Mouse (Mus musculus): Measurements from ENCODE around the gene Tmprss11e.

Gene Tmprss11e

DNA sequence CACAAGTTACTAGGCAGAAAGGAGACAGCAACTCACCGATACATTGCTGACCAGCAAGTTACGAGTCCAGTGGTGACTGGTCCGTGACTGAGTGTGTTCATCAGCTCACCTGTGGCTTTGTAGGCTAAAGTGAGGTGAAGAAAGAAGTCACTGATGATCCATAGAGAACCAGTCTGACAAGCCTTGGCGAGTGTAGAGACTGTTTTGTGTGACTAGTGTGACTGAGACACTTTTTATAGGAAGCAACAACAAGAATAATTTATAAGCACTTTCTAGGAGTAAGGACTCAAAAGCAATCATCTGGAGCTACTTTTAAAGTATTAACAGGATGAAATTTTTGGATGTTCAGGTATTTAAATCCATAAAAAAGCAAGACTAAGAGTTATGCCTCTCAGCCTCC lies at the start of gene Tmprss11e:
Tmprss11e (minus strand) TSS at position 101 of the 400 bp plus-strand sequence.
- DNase-seq (ENCODE audit: low read depth, low spot score): no peak

- no peak for DNase-seq (ENCODE audit: low read depth, low spot score)
Measured at GRCm38 (mm10) chr5:86792807-86793206, 47.2 kb upstream of the Tmprss11e start.

- no peak for DNase-seq (ENCODE audit: low read depth, low spot score)
Measured at GRCm38 (mm10) chr5:86792249-86792648, 46.6 kb upstream of the Tmprss11e start.

DNA sequence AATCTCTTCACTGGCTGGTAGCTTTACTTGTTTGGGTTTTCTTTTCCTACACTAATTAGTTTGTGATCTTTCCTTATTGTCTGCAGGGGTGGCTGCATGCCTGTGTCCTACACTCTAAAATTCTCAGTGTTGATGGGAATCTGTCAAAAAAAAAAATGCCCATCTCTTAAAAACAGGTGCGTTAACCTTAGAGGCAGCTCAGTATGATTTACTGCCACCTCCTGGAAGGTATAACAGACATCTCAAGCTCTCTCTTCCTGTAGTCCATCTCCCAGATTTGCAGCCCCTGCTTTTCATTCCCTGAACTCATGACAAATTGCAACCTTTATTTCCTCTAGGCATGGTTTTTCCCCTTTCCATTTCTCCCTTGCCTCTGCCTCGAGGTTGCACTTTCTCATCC lies 44.3 kb upstream of the Tmprss11e start:
- DNase-seq (ENCODE audit: low read depth, low spot score): no peak

GRCm38 (mm10) chr5:86786798-86787197 lies 41.2 kb upstream of the Tmprss11e start:
- no peak for DNase-seq (ENCODE audit: low read depth, low spot score)

DNA sequence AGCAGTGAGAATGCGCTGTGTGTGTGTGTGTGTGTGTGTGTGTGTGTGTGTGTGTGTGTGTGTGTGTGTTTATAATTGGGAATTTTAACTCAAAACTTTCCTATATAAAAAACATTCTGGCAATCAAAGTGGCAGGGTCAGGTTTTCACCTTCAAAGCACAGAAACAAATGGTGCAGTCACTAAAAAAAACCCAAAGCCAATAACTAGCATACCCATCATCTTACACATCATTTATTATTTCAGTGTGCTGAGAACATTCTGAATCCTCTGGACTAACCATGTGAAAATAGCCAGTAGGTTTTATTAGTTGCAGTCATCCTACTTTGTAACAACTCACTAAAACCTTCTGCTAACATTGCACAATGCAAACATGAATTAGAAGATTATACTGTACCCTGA lies 38.6 kb upstream of the Tmprss11e start:
- DNase-seq (ENCODE audit: low read depth, low spot score): no peak

- DNase-seq (ENCODE audit: low read depth, low spot score): no peak
Measured at GRCm38 (mm10) chr5:86783059-86783458, 37.4 kb upstream of the Tmprss11e start.

DNA sequence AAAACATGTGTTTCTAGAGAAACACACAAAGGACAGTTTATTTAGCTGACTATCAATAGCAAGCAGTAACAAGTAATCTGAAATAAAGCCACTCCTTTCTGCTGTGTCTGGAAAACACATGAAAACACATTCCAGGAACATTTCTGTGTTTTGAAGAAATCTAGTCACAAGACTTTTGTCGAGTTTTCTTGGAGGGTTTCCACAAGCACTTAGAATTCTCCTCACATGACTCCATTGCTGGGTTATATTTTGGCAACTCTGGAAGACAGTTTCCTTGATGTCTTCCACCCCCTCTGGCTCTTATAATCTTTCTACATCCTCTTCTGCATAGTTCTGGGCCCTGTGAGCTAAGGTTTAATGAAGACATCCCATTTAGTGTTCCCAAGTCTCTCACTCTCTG lies 32.9 kb upstream of the Tmprss11e start:
- DNase-seq (ENCODE audit: low read depth, low spot score): no peak

GRCm38 (mm10) chr5:86776941-86777340 lies 31.3 kb upstream of the Tmprss11e start:
- no peak for DNase-seq (ENCODE audit: low read depth, low spot score)

GRCm38 (mm10) chr5:86771010-86771409 lies 25.4 kb upstream of the Tmprss11e start:
- no peak for DNase-seq (ENCODE audit: low read depth, low spot score)

GRCm38 (mm10) chr5:86769015-86769658 lies 23.5 kb upstream of the Tmprss11e start:
- no peak for DNase-seq (ENCODE audit: low read depth, low spot score)

DNA sequence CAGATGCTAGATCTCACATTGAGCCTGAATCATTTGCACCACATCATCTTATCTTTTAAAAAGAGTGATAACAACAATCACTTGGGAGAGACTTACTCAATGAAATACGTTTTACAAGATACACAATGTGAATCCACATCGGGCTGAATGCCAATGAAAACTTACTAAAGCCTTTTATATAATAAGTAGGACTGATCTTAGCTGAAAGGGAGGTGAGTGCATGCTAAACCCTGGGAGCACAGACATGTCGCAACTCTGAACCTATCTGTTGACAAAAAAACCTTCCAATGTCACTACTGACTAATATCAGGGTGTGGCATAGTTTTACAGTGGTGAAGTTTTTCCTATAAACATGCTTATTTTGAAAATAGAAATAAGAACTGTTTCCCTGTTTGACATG lies 2.8 kb downstream of the Tmprss11e start:
- DNase-seq (ENCODE audit: low read depth, low spot score): no peak

DNA sequence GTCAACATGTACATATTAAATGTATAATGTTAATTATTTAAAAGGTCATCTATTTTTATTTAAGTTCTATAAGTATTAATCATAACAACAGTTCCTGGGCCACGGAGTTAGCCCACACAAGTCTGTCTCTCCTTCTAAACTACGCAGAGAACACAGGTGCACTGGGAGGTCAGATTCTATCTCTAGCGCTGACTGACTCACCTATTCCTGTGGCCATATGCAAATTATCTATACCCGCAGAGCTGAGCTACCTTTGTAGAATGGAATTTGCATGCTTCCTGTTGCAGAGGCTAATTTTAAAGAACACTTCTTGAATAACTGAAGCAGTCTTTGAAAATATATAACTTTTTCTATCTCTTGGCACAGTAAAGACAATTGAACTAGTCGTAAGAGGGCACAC lies 4.5 kb downstream of the Tmprss11e start:
- DNase-seq (ENCODE audit: low read depth, low spot score): no peak

- DNase-seq (ENCODE audit: low read depth, low spot score): no peak
Measured at GRCm38 (mm10) chr5:86735808-86736207, 9.8 kb downstream of the Tmprss11e start.

DNA sequence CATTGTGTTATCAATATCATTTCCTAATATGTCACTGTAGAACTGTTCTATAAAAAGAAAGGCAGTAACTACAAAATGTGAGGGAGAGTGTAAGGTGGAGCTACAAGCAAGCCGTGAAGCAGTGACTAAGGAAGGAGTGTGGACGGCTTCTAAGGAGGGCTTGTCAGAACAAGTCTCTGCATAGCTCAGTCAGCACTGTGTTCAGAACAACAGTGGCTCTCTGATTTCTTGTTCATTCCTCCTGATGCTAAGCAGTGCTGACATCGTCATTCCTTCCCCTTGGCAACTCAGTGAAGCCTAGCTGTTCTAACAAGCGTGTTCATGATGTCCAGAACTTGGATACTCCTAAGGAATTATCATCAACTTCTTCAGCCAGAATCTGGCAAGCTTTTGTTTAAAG lies 15.0 kb downstream of the Tmprss11e start:
- DNase-seq (ENCODE audit: low read depth, low spot score): no peak

DNA sequence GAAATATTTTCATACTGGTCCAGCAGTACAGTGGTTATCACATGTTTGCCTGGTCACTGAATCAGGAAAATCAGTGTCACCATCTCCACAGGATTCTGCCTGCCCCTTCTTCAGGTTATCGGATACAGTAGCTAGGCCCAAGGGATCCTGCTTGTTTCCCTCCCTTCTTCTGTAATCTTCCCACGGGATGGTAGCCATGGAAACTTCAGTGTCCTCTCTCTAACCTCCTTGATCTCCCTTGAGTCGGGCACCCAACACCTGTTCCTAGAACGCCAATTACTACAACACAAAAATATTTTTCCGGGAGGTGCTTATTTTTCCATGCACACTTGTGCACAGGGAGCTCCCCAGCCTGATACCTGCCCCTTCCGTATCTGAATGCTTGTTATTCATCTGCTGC lies 17.0 kb downstream of the Tmprss11e start:
- no peak for DNase-seq (ENCODE audit: low read depth, low spot score)

DNA sequence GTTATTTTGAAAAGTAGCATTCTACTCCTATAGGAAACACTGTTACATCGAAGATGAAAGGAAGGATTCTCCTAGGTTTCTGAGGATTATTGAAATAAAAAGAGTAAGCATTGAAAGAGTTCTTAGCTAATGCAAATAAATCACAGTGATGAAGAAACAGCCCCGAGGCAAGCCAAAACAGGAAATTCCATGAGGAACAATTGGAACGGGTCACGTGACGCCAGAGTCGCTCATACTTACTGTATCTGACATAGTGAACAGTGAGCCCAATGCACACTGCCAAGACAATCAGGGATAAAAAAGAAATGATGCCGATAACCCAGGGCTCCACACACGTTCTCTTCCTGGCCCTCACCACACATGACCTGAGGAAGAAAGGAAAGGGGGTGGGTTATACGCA lies 18.6 kb downstream of the Tmprss11e start:
- no peak for DNase-seq (ENCODE audit: low read depth, low spot score)

GRCm38 (mm10) chr5:86725021-86725420 lies 20.6 kb downstream of the Tmprss11e start:
- DNase-seq (ENCODE audit: low read depth, low spot score): no peak

DNA sequence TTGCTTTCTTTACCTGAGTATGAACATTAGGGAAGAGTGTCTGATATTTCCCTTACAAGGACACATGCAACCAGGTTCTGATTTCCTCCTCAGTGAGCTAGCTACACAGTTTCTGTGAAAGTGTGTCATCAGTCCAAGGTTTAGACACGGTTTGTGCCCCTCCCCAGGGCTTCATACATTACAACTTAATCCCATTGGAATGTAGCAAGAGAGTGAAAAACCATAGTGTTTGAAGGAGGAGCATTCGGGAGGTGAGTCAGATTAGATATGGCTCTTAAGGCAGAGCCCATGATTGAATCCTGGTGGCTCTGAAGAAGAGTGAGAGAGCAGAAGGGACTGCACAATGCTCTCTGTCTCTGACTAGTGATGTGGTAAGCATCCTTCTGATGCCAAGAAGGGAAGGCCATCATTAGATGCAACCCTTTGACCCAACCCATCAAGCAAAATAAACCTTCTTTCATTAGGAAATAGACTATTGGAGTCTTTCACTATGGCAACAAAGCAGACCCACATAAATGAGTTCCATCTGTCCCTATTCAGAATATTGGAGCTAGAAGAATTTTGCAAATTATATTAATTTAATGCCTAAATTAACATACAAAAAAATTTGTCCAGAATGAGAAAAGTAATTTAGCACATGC lies 22.7 kb downstream of the Tmprss11e start:
- DNase-seq (ENCODE audit: low read depth, low spot score): no peak

GRCm38 (mm10) chr5:86714967-86715366 lies 30.6 kb downstream of the Tmprss11e start:
- DNase-seq (ENCODE audit: low read depth, low spot score): no peak

- no peak for DNase-seq (ENCODE audit: low read depth, low spot score)
Measured at GRCm38 (mm10) chr5:86704923-86705322, 40.7 kb downstream of the Tmprss11e start.

DNA sequence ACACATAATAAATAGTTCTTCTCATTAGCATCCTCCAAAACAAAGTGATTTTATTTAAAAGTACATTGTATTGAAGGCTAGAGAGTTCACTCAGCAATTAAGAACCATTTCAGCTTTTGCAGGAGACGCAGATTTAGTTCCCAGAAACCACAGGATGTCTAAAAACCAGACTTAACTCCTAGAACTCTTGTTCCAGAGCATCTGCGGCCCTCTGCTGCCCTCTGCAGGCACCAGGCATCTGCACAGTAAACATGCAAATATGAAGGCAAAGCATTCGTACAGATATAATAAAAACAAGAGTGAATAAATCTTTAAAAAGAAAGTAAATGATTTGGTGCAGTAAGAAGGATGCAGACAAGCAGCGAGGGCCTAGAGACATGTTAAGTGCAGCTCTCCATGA lies 60.9 kb downstream of the Tmprss11e start:
- DNase-seq (ENCODE audit: low read depth, low spot score): peak; percentile 22

DNA sequence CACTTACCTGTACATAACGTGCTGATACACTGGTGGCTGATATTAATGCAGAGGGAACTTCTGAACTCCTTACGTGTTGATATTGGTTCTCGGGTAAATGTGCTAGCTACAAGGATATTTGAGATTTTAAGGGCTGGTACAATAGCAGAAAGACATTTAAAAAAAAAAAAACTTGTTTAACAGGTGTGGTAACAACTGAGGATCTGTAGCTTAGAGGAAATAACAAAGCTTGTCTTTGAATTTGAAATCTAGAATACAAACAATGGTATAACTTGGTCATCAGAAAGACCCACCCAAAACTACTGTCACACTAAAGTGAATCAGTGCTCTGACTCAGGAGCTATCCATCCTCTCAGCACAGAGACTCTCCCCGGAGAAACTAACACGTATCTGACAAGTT lies 69.4 kb downstream of the Tmprss11e start, which contains the start of gene Tmprss11b:
Tmprss11b (minus strand) TSS at position 101 of the 400 bp plus-strand sequence.
- DNase-seq (ENCODE audit: low read depth, low spot score): no peak
